Mouse (Mus musculus) cerebellum, adult 2 months (tissue): Measurements from ENCODE around the gene Lrfn3. TPM values are rescaled to one million over a fixed set of nuclear protein-coding genes. Genes with fewer than 3 reads are reported as not detected.

ENCODE experiments used
- DNase-seq, 2 experiments: peaks; one replicate each; pipeline ENCODE4 v3.0.0; 2021
- H3K27ac ChIP-seq: fragments of 200-500 bp; 2 replicates; pipeline ENCODE4 v1.5.1; 2012; ENCODE audit warnings: low read length, control low read depth, inconsistent platforms; ENCODE audit not compliant: insufficient read depth
- H3K27me3 ChIP-seq: fragments of 200-500 bp; 2 replicates; pipeline ENCODE4 v1.6.1; 2012; ENCODE audit warnings: inconsistent platforms, mild to moderate bottlenecking, low read length, moderate library complexity; ENCODE audit not compliant: control insufficient read depth, insufficient read depth
- H3K4me1 ChIP-seq: fragments of 200-500 bp; 2 replicates; pipeline ENCODE4 v1.6.1; 2011; ENCODE audit warnings: low read length; ENCODE audit not compliant: control insufficient read depth, insufficient read depth
- H3K4me3 ChIP-seq: fragments of 200-500 bp; replicated peaks from 2 replicates; pipeline ENCODE3; 2011; ENCODE audit warnings: mild to moderate bottlenecking, low read depth, low read length, control low read depth; ENCODE audit not compliant: insufficient read depth
- CTCF ChIP-seq: fragments of 200-500 bp; IDR thresholded peaks from 2 replicates; pipeline ENCODE4 v1.5.1; 2011; ENCODE audit warnings: low read depth, mild to moderate bottlenecking, control low read depth, low read length, moderate library complexity, borderline replicate concordance; ENCODE audit not compliant: insufficient read depth
- POLR2A ChIP-seq: fragments of 200-500 bp; IDR thresholded peaks from 2 replicates; pipeline ENCODE4 v1.6.1; 2011; ENCODE audit warnings: low read length, control low read depth, borderline replicate concordance; ENCODE audit not compliant: insufficient read depth
- WGBS: fragments of 180-500 bp; shearing (Covaris S2); methylation state at CpG from one replicate; pipeline ENCODE4 v1.1.7; 2018; 5-methylcytosine and 5-hydroxymethylcytosine counted together
- polyA plus RNA-seq: library from polyadenylated mRNA; depleted of rRNA; stranded (reverse); fragments of >200 nt; gene quantifications from 2 replicates; pipeline ENCODE4 v1.2.3, GENCODE M21; 2012

Lrfn3 gene
- polyA plus RNA-seq, 1 experiment, result 20.4 TPM

GRCm38 (mm10) chr7:30335688-30336087, 26.9 kb downstream of the Lrfn3 start:
- 34% methylated on average over 6 of the region's 6 CpGs for WGBS
- Histone ChIP-seq H3K27me3 (no peaks in the 10 kb centered on the region), H3K27ac (no peak overlapping the region), H3K4me1 (peaks cover 45% of the 10 kb centered on the region), H3K4me3 (no peak overlapping the region)
- no peak for DNase-seq
- TF ChIP-seq POLR2A, result no peak

GRCm38 (mm10) chr7:30334563-30334962, 28.0 kb downstream of the Lrfn3 start:
- TF ChIP-seq POLR2A (no peak), CTCF (no peak)
- H3K27ac ChIP-seq, result peak overlapping the region; percentile 77
- no peak overlapping the region for H3K4me3 ChIP-seq
- H3K27me3 ChIP-seq, result no peaks in the 10 kb centered on the region
- WGBS, result 48% methylated on average over 5 of the region's 5 CpGs
- peaks cover 42% of the 10 kb centered on the region for H3K4me1 ChIP-seq
- DNase-seq, result peak in 1 of 2 experiments; percentile 57

- Histone ChIP-seq H3K4me3 (no peak overlapping the region), H3K4me1 (peaks cover 32% of the 10 kb centered on the region), H3K27ac (peak overlapping the region; percentile 77), H3K27me3 (no peaks in the 10 kb centered on the region)
- WGBS, result 3% methylated on average over 4 of the region's 4 CpGs
- TF ChIP-seq POLR2A, result no peak
- no peak for TF ChIP-seq CTCF
- peak; percentile 87 to 90 for DNase-seq
These were observed 29.1 kb downstream of the Lrfn3 start for GRCm38 (mm10) chr7:30333436-30333835.

GRCm38 (mm10) chr7:30332622-30333259, 29.8 kb downstream of the Lrfn3 start:
- TF ChIP-seq POLR2A (no peak), CTCF (no peak; the same call in 1 of the 2 replicates)
- DNase-seq, result peak in 1 of 2 experiments; percentile 56
- Histone ChIP-seq H3K4me3 (peak overlapping the region; percentile 71), H3K4me1 (peaks cover 31% of the 10 kb centered on the region), H3K27me3 (no peaks in the 10 kb centered on the region), H3K27ac (peak overlapping the region; percentile 75)
- 12% methylated on average over 18 of the region's 18 CpGs for WGBS

- H3K4me3 ChIP-seq, result peak overlapping the region; percentile 71
- TF ChIP-seq CTCF (peak; percentile 92), POLR2A (peak; percentile 90; the same call in 1 of the 2 replicates)
- H3K4me1 ChIP-seq, result peaks cover 30% of the 10 kb centered on the region
- DNase-seq, result peak; percentile 91 to 98
- no peaks in the 10 kb centered on the region for H3K27me3 ChIP-seq
- WGBS, result 3% methylated on average over 13 of the region's 13 CpGs
- H3K27ac ChIP-seq, result peak overlapping the region; percentile 75
These were observed 30.7 kb downstream of the Lrfn3 start for GRCm38 (mm10) chr7:30331887-30332286.

GRCm38 (mm10) chr7:30328379-30328778, 34.2 kb downstream of the Lrfn3 start:
- TF ChIP-seq CTCF (no peak), POLR2A (no peak)
- no peak for DNase-seq
- Histone ChIP-seq H3K4me1 (peaks cover 9% of the 10 kb centered on the region), H3K4me3 (no peak overlapping the region), H3K27me3 (no peaks in the 10 kb centered on the region), H3K27ac (no peak overlapping the region)
- 64% methylated on average over 10 of the region's 10 CpGs for WGBS

GRCm38 (mm10) chr7:30327140-30327539, 35.4 kb downstream of the Lrfn3 start:
- 6% methylated on average over 15 of the region's 15 CpGs for WGBS

GRCm38 (mm10) chr7:30326427-30326826, 36.1 kb downstream of the Lrfn3 start:
- TF ChIP-seq CTCF (no peak), POLR2A (no peak)
- no peak for DNase-seq

More at GRCm38 (mm10) chr7:30327140-30327539, 35.4 kb downstream of the Lrfn3 start:
- Histone ChIP-seq H3K27ac (peak overlapping the region; percentile 39), H3K4me3 (no peak overlapping the region), H3K27me3 (no peaks in the 10 kb centered on the region), H3K4me1 (peaks cover 7% of the 10 kb centered on the region; the same call in 1 of the 2 replicates)
- TF ChIP-seq CTCF (no peak), POLR2A (0 out of 2 replicates have a peak, but pooled peaks have one; percentile 13)
- peak; percentile 97 to 98 for DNase-seq

More at GRCm38 (mm10) chr7:30326427-30326826, 36.1 kb downstream of the Lrfn3 start:
- peak overlapping the region; percentile 39 for H3K27ac ChIP-seq
- H3K4me1 ChIP-seq, result peaks cover 7% of the 10 kb centered on the region; the same call in 1 of the 2 replicates
- H3K4me3 ChIP-seq, result no peak overlapping the region
- no peaks in the 10 kb centered on the region for H3K27me3 ChIP-seq
